Mouse (Mus musculus) megakaryocyte, embryonic 14.5 days (primary cell): ENCODE measurements around the gene Gtf2ird1.

Experiments used
- FLI1 ChIP-seq: IDR thresholded peaks from 2 replicates; pipeline ENCODE4 v1.6.1; 2012; ENCODE audit warnings: low read length, inconsistent platforms, mixed read lengths
- GATA1 ChIP-seq: IDR thresholded peaks from 3 replicates; pipeline ENCODE4 v1.6.1; 2012; ENCODE audit warnings: mixed read lengths, low read length, inconsistent platforms, borderline replicate concordance

DNA sequence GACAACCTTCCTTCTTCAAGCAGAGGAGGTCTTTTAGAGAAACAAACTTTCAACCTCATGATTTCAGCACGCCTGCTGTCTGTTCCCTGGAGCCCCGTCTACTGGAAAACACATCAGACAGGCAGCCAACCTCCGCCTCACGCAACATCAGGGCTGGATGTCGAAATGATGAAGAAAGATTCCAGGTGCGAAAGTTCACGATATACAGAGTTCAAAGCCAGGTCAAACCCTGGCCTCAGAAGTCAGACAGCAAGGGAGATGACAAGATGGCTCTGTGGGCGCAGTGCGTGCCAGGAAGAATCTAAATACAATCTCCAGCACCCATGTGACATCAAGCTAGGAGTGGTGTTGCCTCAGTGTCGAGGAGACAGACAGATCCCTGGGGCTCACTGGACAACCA, 23.4 kb downstream of the Gtf2ird1 start:
- no peak for TF ChIP-seq GATA1
- no peak for TF ChIP-seq FLI1
